Mouse (Mus musculus): ENCODE measurements around the gene Fam227b. TPM values are rescaled to one million over a fixed set of nuclear protein-coding genes. Genes with fewer than 3 reads are reported as not detected.
A peak's percentile ranks its signal among the peaks of the same experiment; 100 is the strongest.

Fam227b gene
- polyA plus RNA-seq, 1 experiment from 2014 or later, result not detected

DNA sequence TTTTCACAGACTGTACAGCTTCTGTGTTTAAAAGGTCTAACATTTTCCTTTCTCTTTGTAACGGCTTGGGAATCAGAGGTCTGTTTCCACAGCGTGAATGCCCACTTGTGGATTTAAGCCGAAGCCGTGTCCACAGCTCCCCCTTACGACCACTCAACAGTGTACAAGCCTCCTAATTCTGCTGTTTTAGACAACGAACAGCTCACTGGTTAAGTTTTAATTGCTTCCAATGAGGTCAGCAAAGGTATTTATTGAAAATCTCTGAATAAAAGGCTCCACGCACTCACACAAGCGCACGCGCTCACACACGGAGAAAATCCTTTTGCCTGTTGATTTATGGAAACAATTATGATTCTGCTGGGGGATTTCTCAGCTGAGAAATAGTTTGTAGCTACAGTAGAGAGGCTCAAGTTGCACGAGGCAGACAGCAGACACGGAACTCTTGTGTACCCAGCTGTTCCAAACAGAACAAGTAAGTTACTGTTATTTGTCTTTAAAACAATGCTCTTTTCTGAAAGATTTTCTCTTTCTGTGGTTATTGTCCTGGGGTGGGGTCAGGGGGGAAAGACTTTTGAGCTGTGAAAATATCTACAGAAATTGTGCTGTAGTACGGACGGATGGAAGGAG lies 117.3 kb downstream of the Fam227b start, which contains the start of gene Fgf7:
TSS of gene Fgf7 (plus strand) at position 280 of the 627 bp plus-strand sequence.
- ATAC-seq (ENCODE audit: extremely low read depth, insufficient number of reproducible peaks, low FRiP score, low TSS enrichment), result no peak
- H3K4me3 ChIP-seq, result no peak within 1 kb of the TSS
- H3K36me3 ChIP-seq, result no peaks in the 10 kb centered on the region
- no peak within 1 kb of the TSS for H3K9ac ChIP-seq
- H3K4me1 ChIP-seq, result peaks cover 41% of the 10 kb centered on the region
- H3K4me2 ChIP-seq, result peak within 1 kb of the TSS; percentile 29
- WGBS, result 64% methylated on average over 15 of the region's 15 CpGs
- H3K9me3 ChIP-seq, result no peaks in the 10 kb centered on the region
- no peak within 1 kb of the TSS for H3K27ac ChIP-seq (replicated peaks)
- no peaks in the 10 kb centered on the region for H3K27me3 ChIP-seq (replicated peaks)

DNA sequence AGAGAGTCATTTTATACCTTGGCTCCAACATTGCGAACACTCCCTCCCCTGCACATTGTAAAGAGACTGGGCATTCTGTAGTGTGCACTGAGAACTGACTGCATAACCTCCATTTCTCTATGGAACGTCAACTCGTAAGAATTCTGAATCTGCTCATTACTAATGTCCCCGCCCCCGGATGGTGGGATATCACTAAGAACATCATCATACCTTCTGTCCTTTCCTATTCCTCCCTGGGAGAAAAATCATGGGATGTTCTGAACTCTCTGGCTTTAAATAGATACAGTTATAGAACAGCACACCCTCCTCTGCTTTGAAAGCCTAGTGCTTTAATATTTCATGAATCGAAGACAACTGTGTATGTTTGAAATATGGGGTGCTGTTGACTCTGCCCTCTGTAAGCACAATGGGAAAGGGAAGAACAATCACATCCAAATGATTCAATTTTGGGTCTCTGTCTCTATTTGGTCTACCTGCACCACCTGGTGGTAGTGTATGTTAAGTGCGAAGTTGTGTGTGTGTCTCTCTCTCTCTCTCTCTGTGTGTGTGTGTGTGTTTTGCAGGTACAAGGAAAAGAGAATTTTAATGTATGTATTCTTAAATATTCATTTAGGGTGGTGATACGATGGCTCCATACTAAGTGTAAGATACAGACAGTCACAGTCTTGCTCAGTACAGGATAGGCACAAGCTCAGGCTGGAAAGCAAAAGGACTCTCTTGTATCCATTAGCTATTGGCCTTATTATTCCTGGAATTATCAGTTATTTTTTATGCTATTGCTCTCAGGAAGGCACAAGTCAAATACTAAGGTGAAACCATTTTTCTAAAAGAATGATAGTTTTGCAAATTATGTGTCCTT lies 118.5 kb downstream of the Fam227b start:
- H3K9ac ChIP-seq, result no peak overlapping the region
- peaks cover 30% of the 10 kb centered on the region for H3K4me1 ChIP-seq
- no peaks in the 10 kb centered on the region for H3K27me3 ChIP-seq (replicated peaks)
- no peaks in the 10 kb centered on the region for H3K9me3 ChIP-seq
- 65% methylated on average over 8 of the region's 8 CpGs for WGBS
- H3K36me3 ChIP-seq, result no peaks in the 10 kb centered on the region
- ATAC-seq (ENCODE audit: extremely low read depth, insufficient number of reproducible peaks, low FRiP score, low TSS enrichment), result no peak
- no peak overlapping the region for H3K4me3 ChIP-seq
- H3K4me2 ChIP-seq, result no peak overlapping the region
- no peak overlapping the region for H3K27ac ChIP-seq (replicated peaks)

DNA sequence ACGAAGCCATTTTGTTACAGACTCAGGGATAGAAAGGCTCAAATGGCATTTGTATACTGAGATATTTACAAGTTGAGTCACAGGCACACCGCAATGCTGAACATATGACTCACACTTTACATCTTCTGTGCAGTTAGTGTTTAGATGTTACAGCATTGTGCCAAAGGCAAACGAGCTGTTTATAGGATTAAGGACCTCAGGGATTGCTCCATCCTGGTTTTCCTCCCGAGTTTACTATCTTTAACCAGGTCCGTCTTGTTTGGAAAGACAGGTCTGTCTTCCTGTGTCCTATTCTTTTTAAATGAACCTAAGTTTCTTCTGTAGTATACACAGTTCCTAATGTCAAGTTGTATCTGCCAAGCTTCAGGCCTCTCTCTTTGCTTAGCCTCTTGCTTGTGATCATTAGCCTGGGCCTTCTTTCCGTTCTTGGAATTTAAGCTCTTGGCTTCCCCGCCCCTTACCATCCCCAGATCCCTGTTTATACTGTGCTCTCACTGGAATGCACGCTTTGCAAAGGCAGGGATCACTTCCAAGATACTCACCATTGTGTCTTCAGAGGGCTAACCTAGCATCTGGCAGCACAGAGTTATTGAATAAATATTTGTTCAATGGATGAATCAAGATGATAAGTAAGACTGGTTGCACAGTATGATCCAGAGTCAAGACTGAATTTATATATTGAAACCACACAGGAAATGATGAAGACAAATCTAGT lies 120.5 kb downstream of the Fam227b start:
- H3K9ac ChIP-seq, result no peak overlapping the region
- no peak overlapping the region for H3K4me2 ChIP-seq
- peaks cover 20% of the 10 kb centered on the region for H3K4me1 ChIP-seq
- H3K4me3 ChIP-seq, result no peak overlapping the region
- H3K27ac ChIP-seq (replicated peaks), result no peak overlapping the region
- H3K36me3 ChIP-seq, result no peaks in the 10 kb centered on the region
- no peaks in the 10 kb centered on the region for H3K27me3 ChIP-seq (replicated peaks)
- no peak for ATAC-seq (ENCODE audit: extremely low read depth, insufficient number of reproducible peaks, low FRiP score, low TSS enrichment)
- 58% methylated on average over 8 of the region's 8 CpGs for WGBS
- H3K9me3 ChIP-seq, result no peaks in the 10 kb centered on the region

DNA sequence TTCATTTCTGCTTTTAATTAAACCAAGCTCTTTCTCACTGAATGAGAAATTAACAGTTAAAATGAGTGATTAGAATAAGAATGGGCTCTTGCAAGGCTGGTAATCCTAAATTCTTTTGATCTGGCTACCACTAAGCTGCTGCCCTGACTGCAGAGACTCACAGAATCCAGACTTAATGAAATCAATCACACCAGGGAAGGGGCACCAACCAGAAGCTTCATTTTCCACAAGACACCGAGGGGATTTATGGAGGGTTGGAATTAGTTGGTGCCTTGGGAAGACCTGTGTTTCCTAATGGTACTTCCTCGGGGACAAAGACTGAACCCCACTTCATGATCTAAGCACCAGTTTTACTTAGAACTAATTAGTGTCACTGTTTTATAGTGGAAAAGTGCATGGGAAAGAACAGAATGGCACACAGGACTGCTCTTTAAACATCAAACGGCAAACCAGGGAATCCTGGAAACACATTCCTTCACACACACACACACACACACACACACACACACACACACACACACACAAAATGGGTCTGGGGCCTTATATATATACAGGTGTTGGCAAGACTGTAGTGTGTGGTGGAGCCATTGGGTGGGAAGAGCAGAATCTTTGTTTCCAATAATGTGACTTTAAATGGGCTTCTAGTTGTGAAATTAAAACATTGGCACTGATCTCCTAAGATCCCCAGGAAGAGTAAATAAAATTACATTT lies 135.9 kb downstream of the Fam227b start:
- Histone ChIP-seq H3K4me2 (no peak overlapping the region), H3K36me3 (no peaks in the 10 kb centered on the region), H3K9ac (no peak overlapping the region), H3K27ac (replicated peaks) (peak overlapping the region; percentile 82), H3K4me1 (peaks cover 23% of the 10 kb centered on the region), H3K9me3 (no peaks in the 10 kb centered on the region), H3K4me3 (no peak overlapping the region), H3K27me3 (replicated peaks) (no peaks in the 10 kb centered on the region)
- 59% methylated on average over 3 of the region's 3 CpGs for WGBS
- ATAC-seq (ENCODE audit: extremely low read depth, insufficient number of reproducible peaks, low FRiP score, low TSS enrichment), result no peak

DNA sequence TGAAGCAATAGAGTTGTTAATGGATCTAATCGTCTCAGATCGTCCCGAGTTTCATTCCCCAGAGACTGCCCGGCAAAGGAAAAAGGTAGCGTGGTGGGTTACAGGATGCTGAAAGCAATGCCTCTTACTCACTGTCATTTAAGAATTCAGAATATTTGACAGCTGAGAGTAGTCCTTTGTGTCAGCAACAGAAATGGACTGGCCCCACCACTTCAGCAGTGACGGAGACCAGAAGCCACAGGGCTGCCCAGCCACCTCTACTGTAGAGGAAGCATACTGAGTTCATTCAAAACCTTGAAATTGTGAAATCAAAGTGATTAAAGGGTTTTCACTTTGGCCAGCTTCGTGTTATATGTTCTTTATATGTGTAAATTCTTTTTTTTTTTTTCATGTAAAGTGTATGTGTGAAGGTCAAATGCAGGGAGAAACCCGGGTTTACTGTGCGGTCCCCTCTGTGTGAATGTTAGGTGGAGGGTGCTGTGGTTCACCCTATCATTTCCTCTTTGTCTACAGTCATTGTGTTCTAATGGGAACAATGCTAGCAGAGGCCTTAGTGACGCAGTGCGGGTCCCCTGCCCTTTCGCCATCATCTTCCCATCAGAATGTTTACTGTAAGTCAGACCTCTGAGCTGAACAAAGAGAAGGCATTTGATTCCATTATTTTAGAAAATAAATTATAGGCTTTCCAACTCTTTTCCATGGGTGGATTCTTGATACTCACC lies 136.7 kb downstream of the Fam227b start:
- H3K4me1 ChIP-seq, result peaks cover 23% of the 10 kb centered on the region
- peak overlapping the region; percentile 82 for H3K27ac ChIP-seq (replicated peaks)
- peak overlapping the region; percentile 35 for H3K4me2 ChIP-seq
- H3K4me3 ChIP-seq, result no peak overlapping the region
- no peaks in the 10 kb centered on the region for H3K36me3 ChIP-seq
- ATAC-seq (ENCODE audit: extremely low read depth, insufficient number of reproducible peaks, low FRiP score, low TSS enrichment), result peak; percentile 61; the same call in 1 of the 2 replicates
- no peaks in the 10 kb centered on the region for H3K27me3 ChIP-seq (replicated peaks)
- no peak overlapping the region for H3K9ac ChIP-seq
- H3K9me3 ChIP-seq, result no peaks in the 10 kb centered on the region
- 31% methylated on average over 12 of the region's 12 CpGs for WGBS

DNA sequence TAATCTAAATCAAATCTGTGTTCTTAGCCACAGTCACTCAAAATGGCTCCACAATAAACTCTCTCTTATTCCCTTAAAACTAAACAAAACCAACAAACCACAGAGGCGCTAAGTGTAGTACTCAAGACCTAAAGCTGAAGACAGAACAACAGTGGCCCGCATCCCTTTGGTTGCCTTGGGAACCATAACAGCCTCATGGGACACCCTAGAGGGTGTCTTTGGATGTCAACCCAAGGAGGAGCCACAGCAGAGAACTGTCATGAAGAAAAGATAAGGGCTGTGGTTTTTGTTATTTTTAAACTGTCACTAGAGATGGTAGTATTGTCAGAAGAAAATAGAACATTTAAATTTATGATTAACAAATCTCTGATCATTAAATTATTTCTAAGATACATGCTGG lies 145.1 kb downstream of the Fam227b start:
- Histone ChIP-seq H3K9me3 (no peaks in the 10 kb centered on the region), H3K27me3 (replicated peaks) (no peaks in the 10 kb centered on the region), H3K4me1 (0 out of 2 replicates have a peak, but pooled peaks cover 5% of the 10 kb centered on the region), H3K27ac (replicated peaks) (no peak overlapping the region), H3K4me3 (no peak overlapping the region), H3K9ac (no peak overlapping the region), H3K36me3 (no peaks in the 10 kb centered on the region), H3K4me2 (no peak overlapping the region)
- ATAC-seq (ENCODE audit: extremely low read depth, insufficient number of reproducible peaks, low FRiP score, low TSS enrichment), result no peak
- 61% methylated on average over 2 of the region's 2 CpGs for WGBS

DNA sequence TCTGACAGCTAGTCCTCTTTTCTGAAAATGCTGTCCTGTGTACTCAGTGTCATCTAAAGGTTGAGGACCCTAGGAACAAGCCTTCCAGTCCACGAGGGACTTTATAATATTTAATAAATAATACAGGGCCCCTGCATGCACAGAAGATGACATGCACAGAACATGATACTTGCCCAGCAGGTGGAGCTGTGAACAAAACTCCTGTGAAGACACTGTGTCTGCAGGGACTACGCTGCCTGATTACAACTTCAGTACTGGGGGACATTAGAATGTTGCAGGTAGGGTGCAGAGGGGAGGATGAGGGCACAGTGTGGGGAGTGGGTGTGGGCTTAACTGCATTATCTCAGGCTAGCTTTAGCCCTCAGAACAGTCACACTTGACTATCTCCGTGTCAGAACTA lies 145.7 kb downstream of the Fam227b start:
- Histone ChIP-seq H3K4me1 (0 out of 2 replicates have a peak, but pooled peaks cover 5% of the 10 kb centered on the region), H3K36me3 (no peaks in the 10 kb centered on the region), H3K4me2 (no peak overlapping the region), H3K4me3 (no peak overlapping the region), H3K9ac (no peak overlapping the region), H3K27ac (replicated peaks) (no peak overlapping the region), H3K27me3 (replicated peaks) (no peaks in the 10 kb centered on the region), H3K9me3 (no peaks in the 10 kb centered on the region)
- 28% methylated on average over 3 of the region's 3 CpGs for WGBS
- no peak for ATAC-seq (ENCODE audit: extremely low read depth, insufficient number of reproducible peaks, low FRiP score, low TSS enrichment)

DNA sequence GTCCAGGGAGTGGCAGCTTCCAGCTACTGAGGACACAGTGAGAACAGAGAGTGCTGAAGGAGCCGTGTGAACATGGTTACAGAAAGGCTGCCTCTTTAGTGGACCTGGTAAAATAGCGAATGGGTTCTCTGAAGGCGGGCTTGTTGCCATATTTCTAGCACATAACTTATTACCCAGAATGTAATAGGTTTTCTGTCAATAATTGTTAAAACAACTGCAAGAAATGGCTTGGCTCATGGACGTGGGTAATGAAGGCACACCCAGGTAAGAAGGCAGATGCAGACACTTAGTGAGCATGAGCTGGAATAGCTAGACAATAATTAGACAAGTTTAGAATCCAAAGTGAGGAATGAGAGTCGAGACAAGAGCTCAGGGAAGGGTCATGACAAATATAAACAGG lies 149.5 kb downstream of the Fam227b start:
- Histone ChIP-seq H3K4me3 (no peak overlapping the region), H3K9me3 (no peaks in the 10 kb centered on the region), H3K27ac (replicated peaks) (no peak overlapping the region), H3K9ac (no peak overlapping the region), H3K4me1 (0 out of 2 replicates have a peak, but pooled peaks cover 5% of the 10 kb centered on the region), H3K4me2 (no peak overlapping the region), H3K27me3 (replicated peaks) (no peaks in the 10 kb centered on the region), H3K36me3 (no peaks in the 10 kb centered on the region)
- no peak for ATAC-seq (ENCODE audit: extremely low read depth, insufficient number of reproducible peaks, low FRiP score, low TSS enrichment)
- 62% methylated on average over 5 of the region's 5 CpGs for WGBS

DNA sequence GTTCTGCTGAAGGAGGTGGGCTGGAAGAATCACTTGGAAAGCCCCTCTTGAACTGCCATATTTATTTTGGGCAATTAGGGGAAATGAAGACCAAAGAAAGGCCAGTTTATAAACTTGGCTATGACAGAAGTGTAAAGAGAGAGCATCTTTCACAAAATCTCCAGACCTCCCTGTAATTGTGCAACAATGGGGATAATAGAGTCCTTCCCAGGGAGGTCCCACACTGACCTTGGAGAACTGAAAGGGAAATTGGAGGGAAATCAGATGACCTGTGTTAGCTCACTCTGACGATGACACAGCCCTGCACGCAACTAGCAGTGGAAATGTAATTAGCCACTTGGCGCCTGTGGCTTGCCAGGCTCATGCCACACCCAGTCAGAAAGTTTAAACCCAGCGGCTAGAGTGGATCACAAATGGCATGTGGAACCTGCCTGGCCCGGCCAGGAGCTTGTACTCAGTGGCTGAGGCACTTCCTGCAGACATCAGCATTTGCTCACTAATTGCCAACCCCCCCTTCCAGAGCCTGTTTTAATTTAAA lies 175.9 kb downstream of the Fam227b start:
- 55% methylated on average over 5 of the region's 5 CpGs for WGBS
- Histone ChIP-seq H3K4me2 (no peak overlapping the region), H3K9ac (no peak overlapping the region), H3K27me3 (replicated peaks) (no peaks in the 10 kb centered on the region), H3K36me3 (peaks cover 17% of the 10 kb centered on the region), H3K4me1 (peaks cover 10% of the 10 kb centered on the region), H3K9me3 (no peaks in the 10 kb centered on the region), H3K27ac (replicated peaks) (no peak overlapping the region), H3K4me3 (no peak overlapping the region)
- no peak for ATAC-seq (ENCODE audit: extremely low read depth, insufficient number of reproducible peaks, low FRiP score, low TSS enrichment)

DNA sequence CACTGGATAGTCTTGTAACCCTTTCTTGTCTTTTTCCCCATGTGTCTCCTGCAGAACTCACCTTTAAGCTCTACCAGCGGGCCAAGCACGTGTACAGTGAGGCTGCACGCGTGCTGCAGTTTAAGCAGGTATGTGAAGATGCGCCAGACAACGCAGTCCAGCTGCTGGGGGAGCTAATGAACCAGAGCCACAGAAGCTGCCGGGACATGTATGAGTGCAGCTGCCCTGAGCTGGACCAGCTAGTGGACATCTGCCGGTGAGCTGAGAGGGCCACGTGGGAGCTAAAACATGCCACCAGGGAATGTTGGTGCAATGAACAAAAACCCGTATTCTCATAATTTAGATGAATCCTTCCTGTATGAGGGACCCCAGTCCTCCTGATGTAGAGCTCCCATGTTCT lies 176.6 kb downstream of the Fam227b start:
- no peak overlapping the region for H3K4me3 ChIP-seq
- H3K27ac ChIP-seq (replicated peaks), result no peak overlapping the region
- no peaks in the 10 kb centered on the region for H3K27me3 ChIP-seq (replicated peaks)
- no peak overlapping the region for H3K9ac ChIP-seq
- WGBS, result 88% methylated on average over 10 of the region's 10 CpGs
- ATAC-seq (ENCODE audit: extremely low read depth, insufficient number of reproducible peaks, low FRiP score, low TSS enrichment), result no peak
- H3K4me2 ChIP-seq, result no peak overlapping the region
- no peaks in the 10 kb centered on the region for H3K9me3 ChIP-seq
- peaks cover 10% of the 10 kb centered on the region for H3K4me1 ChIP-seq
- peaks cover 17% of the 10 kb centered on the region for H3K36me3 ChIP-seq

Measured in heart, embryonic 13.5 days (tissue).